Mouse (Mus musculus): ENCODE data around the gene Cpm.

GRCm38 (mm10) chr10:117649292-117650041, 20.2 kb downstream of the Cpm start:
- no peak for TF ChIP-seq CTCF (IDR thresholded peaks at IDR 0.05; ENCODE audit: low read depth, low read length)
- no peak for TF ChIP-seq TAL1 (conservative IDR thresholded peaks at IDR 0.05; ENCODE audit: low read depth, low read length)
- TF ChIP-seq GATA1 (IDR thresholded peaks at IDR 0.05; ENCODE audit: borderline replicate concordance, low read length): no peak
- no peak for TF ChIP-seq GATA2 (IDR thresholded peaks at IDR 0.05; ENCODE audit: borderline replicate concordance, low read depth, low read length)
